In genomic region chr8:48706666-48707065, GRCm38 (mm10) we compare ENCODE assay signal across 24 mouse cellular contexts.
"Had no signal": no experiment of that assay in that cellular context is flagged by ENCODE, and none has a peak within 500 bp of the region (broad histone marks: within the 10 kb centered on the region; RNA-seq: fewer than 3 reads in every experiment).

No protein-coding gene starts in this region.

- H3K9me3 ChIP-seq: limb, embryonic 15.5 days had no signal

- H3K36me3 ChIP-seq: limb, embryonic 12.5 days; limb, embryonic 15.5 days; neural tube, embryonic 12.5 days; neural tube, embryonic 15.5 days had no signal

- H3K4me1 ChIP-seq: neural tube, embryonic 12.5 days had no signal

- H3K27ac ChIP-seq: kidney, postnatal 0 days; layer of hippocampus, adult 2 months; left cerebral cortex, adult 2 months; limb, embryonic 15.5 days; liver, embryonic 14.5 days; macrophage; neural tube, embryonic 12.5 days; neural tube, embryonic 15.5 days; stomach, postnatal 0 days had no signal

- H3K27me3 ChIP-seq: limb, embryonic 12.5 days; limb, embryonic 15.5 days; neural tube, embryonic 12.5 days; neural tube, embryonic 15.5 days had no signal

- DNase-seq: kidney, adult 2 months; kidney, postnatal 25 days; layer of hippocampus, postnatal 36 days; left cerebral cortex, postnatal 4 days; liver, postnatal 0 days; lung, embryonic 14.5 days; right cerebral cortex, adult 18-20 months; right cerebral cortex, postnatal 14 days; right cerebral cortex, postnatal 4 days; thymus, adult 2 months; thymus, postnatal 14 days; thymus, postnatal 4 days had no signal

- ATAC-seq: liver, postnatal 0 days; lung, postnatal 0 days had no signal

- H3K4me2 ChIP-seq: limb, embryonic 12.5 days; limb, embryonic 15.5 days; liver, embryonic 11.5 days; lung, embryonic 14.5 days; neural tube, embryonic 12.5 days; neural tube, embryonic 15.5 days had no signal

- H3K4me3 ChIP-seq: layer of hippocampus, adult 2 months; left cerebral cortex, adult 2 months; limb, embryonic 12.5 days; limb, embryonic 15.5 days; neural tube, embryonic 12.5 days; neural tube, embryonic 15.5 days had no signal

- H3K9ac ChIP-seq: limb, embryonic 12.5 days; limb, embryonic 15.5 days; liver, embryonic 14.5 days; liver, postnatal 0 days; lung, embryonic 14.5 days; neural tube, embryonic 12.5 days; neural tube, embryonic 15.5 days had no signal
